Mouse (Mus musculus) hindbrain, embryonic 14.5 days (tissue): ENCODE data around the gene Olfr986. TPM values are rescaled to one million over a fixed set of nuclear protein-coding genes. Genes with fewer than 3 reads are reported as not detected.
"Not testable (repeated sequence)": the region's sequence is repeated elsewhere in the genome, so short reads cannot be mapped to it uniquely, and the experiment has no call there.

Experiments used
- ATAC-seq: fragments of 200-750 bp; cut with Nextera tagmentation; 2 replicates; pipeline ENCODE4 v1.8.0; 2017; ENCODE audit warnings: moderate number of reproducible peaks, mild to moderate bottlenecking, moderate TSS enrichment, moderate library complexity; ENCODE audit not compliant: low FRiP score
- DNase-seq: peaks from one replicate; pipeline ENCODE4 v3.0.0-alpha.2; 2015; ENCODE audit warnings: low spot score
- H3K27ac ChIP-seq: fragments of 300-500 bp; sonication (generic); 2 replicates; pipeline ENCODE4 v1.5.1; 2014; ENCODE audit warnings: mild to moderate bottlenecking, moderate library complexity
- H3K27me3 ChIP-seq: fragments of 300-500 bp; sonication (generic); 2 replicates; pipeline ENCODE4 v1.6.1; 2014; ENCODE audit warnings: mild to moderate bottlenecking, low read length, mixed read lengths; ENCODE audit not compliant: control insufficient read depth, insufficient read depth
- H3K36me3 ChIP-seq: fragments of 300-500 bp; sonication (generic); replicated peaks from 2 replicates; pipeline ENCODE4 v1.6.1; 2014; ENCODE audit not compliant: control insufficient read depth, insufficient read depth
- H3K4me1 ChIP-seq: fragments of 300-500 bp; sonication (generic); replicated peaks from 2 replicates; pipeline ENCODE4 v1.6.1; 2014; ENCODE audit warnings: antibody characterized with exemption, low read length, mixed read lengths; ENCODE audit not compliant: control insufficient read depth, insufficient read depth
- H3K4me2 ChIP-seq: fragments of 300-500 bp; sonication (generic); replicated peaks from 2 replicates; pipeline ENCODE4 v1.6.1; 2014; ENCODE audit warnings: mild to moderate bottlenecking, moderate library complexity
- H3K4me3 ChIP-seq: fragments of 300-500 bp; sonication (generic); replicated peaks from 2 replicates; pipeline ENCODE4 v1.5.1; 2014; ENCODE audit warnings: mild to moderate bottlenecking, low read length
- H3K9ac ChIP-seq: fragments of 300-500 bp; sonication (generic); 2 replicates; pipeline ENCODE4 v1.6.1; 2014
- H3K9me3 ChIP-seq: fragments of 300-500 bp; sonication (generic); 2 replicates; pipeline ENCODE4 v1.6.1; 2016; ENCODE audit warnings: low read length; ENCODE audit not compliant: control insufficient read depth
- whole genome bisulfite sequencing: fragments of 180-500 bp; shearing (Covaris S2); extraction: QIAGEN DNeasy Blood & Tissue Kit; methylation state at CpG from one replicate; pipeline ENCODE4 v1.1.7; 2014; 5-methylcytosine and 5-hydroxymethylcytosine counted together
- polyA plus RNA-seq: library from polyadenylated mRNA; unstranded; fragments of >200 nt; fragmentation: Nextera tagmentation; extraction: Ambion mirVana; gene quantifications from 2 replicates; pipeline ENCODE4 v1.2.1, GENCODE M21; 2014

Gene Olfr986
- polyA plus RNA-seq = not detected in 2 replicates

- no peaks in the 10 kb centered on the region for H3K9me3 ChIP-seq
- H3K4me3 ChIP-seq = no peak within 1 kb of the TSS
- H3K9ac ChIP-seq = no peak within 1 kb of the TSS
- H3K27ac ChIP-seq = no peak within 1 kb of the TSS
- H3K36me3 ChIP-seq = no peaks in the 10 kb centered on the region
- no peak for ATAC-seq
- no peak for DNase-seq
- H3K27me3 ChIP-seq = no peaks in the 10 kb centered on the region
- WGBS = 93% methylated on average over 5 of the region's 5 CpGs
- H3K4me1 ChIP-seq = no peaks in the 10 kb centered on the region
- H3K4me2 ChIP-seq = no peak within 1 kb of the TSS
Observed at GRCm38 (mm10) chr9:40180620-40181019, at the start of gene Olfr986. Gene Olfr986 (plus strand): TSS chr9:40180920.

- Histone ChIP-seq H3K36me3 (no peaks in the 10 kb centered on the region), H3K9me3 (no peaks in the 10 kb centered on the region), H3K9ac (no peak overlapping the region), H3K4me2 (no peak overlapping the region), H3K27me3 (no peaks in the 10 kb centered on the region), H3K4me1 (no peaks in the 10 kb centered on the region), H3K4me3 (no peak overlapping the region), H3K27ac (no peak overlapping the region)
- WGBS = 84% methylated on average over 6 of the region's 6 CpGs
- ATAC-seq = no peak
- no peak for DNase-seq
Observed at GRCm38 (mm10) chr9:40136987-40137688, 43.6 kb upstream of the Olfr986 start.

- Histone ChIP-seq H3K27ac (no peak overlapping the region), H3K4me2 (no peak overlapping the region), H3K36me3 (no peaks in the 10 kb centered on the region), H3K4me3 (no peak overlapping the region), H3K27me3 (no peaks in the 10 kb centered on the region), H3K4me1 (no peaks in the 10 kb centered on the region), H3K9me3 (no peaks in the 10 kb centered on the region), H3K9ac (no peak overlapping the region)
- DNase-seq (no peak), ATAC-seq (no peak)
- 80% methylated on average over 4 of the region's 4 CpGs for WGBS
Observed at GRCm38 (mm10) chr9:40139484-40139883, 41.2 kb upstream of the Olfr986 start.

- Histone ChIP-seq H3K27ac (no peak overlapping the region), H3K9me3 (no peaks in the 10 kb centered on the region), H3K27me3 (no peaks in the 10 kb centered on the region), H3K4me3 (no peak overlapping the region), H3K4me2 (no peak overlapping the region), H3K36me3 (no peaks in the 10 kb centered on the region), H3K9ac (no peak overlapping the region), H3K4me1 (no peaks in the 10 kb centered on the region)
- ATAC-seq = peak; percentile 48; the same call in 1 of the 2 replicates
- 63% methylated on average over 1 of the region's 1 CpGs for WGBS
- no peak for DNase-seq
Observed at GRCm38 (mm10) chr9:40141544-40141943, 39.2 kb upstream of the Olfr986 start.

GRCm38 (mm10) chr9:40155118-40155644 lies 25.5 kb upstream of the Olfr986 start:
- no peak for ATAC-seq
- no peaks in the 10 kb centered on the region for H3K4me1 ChIP-seq
- H3K4me2 ChIP-seq = no peak overlapping the region
- H3K4me3 ChIP-seq = no peak overlapping the region
- no peaks in the 10 kb centered on the region for H3K27me3 ChIP-seq
- H3K27ac ChIP-seq = no peak overlapping the region
- H3K9me3 ChIP-seq = no peaks in the 10 kb centered on the region
- no peaks in the 10 kb centered on the region for H3K36me3 ChIP-seq
- H3K9ac ChIP-seq = no peak overlapping the region
- 72% methylated on average over 4 of the region's 4 CpGs for WGBS
- DNase-seq = no peak

GRCm38 (mm10) chr9:40166446-40166845 lies 14.3 kb upstream of the Olfr986 start:
- DNase-seq (no peak), ATAC-seq (no peak)
- H3K9ac ChIP-seq = no peak overlapping the region
- no peaks in the 10 kb centered on the region for H3K36me3 ChIP-seq
- H3K4me2 ChIP-seq = no peak overlapping the region
- no peaks in the 10 kb centered on the region for H3K27me3 ChIP-seq
- no peak overlapping the region for H3K4me3 ChIP-seq
- whole genome bisulfite sequencing = 96% methylated on average over 1 of the region's 1 CpGs
- H3K27ac ChIP-seq = no peak overlapping the region
- no peaks in the 10 kb centered on the region for H3K9me3 ChIP-seq
- H3K4me1 ChIP-seq = no peaks in the 10 kb centered on the region

- H3K4me2 ChIP-seq = no peak overlapping the region
- ATAC-seq (no peak), DNase-seq (no peak)
- H3K9ac ChIP-seq = no peak overlapping the region
- H3K4me3 ChIP-seq = no peak overlapping the region
- no peaks in the 10 kb centered on the region for H3K4me1 ChIP-seq
- WGBS = 84% methylated on average over 6 of the region's 6 CpGs
- no peaks in the 10 kb centered on the region for H3K9me3 ChIP-seq
- H3K36me3 ChIP-seq = no peaks in the 10 kb centered on the region
- no peak overlapping the region for H3K27ac ChIP-seq
- H3K27me3 ChIP-seq = no peaks in the 10 kb centered on the region
Observed at GRCm38 (mm10) chr9:40177017-40177416, 3.7 kb upstream of the Olfr986 start.

GRCm38 (mm10) chr9:40185166-40185565 lies 4.4 kb downstream of the Olfr986 start:
- H3K9me3 ChIP-seq, ATAC-seq, DNase-seq, H3K9ac ChIP-seq, H3K36me3 ChIP-seq, H3K27me3 ChIP-seq, H3K4me3 ChIP-seq, H3K27ac ChIP-seq, H3K4me2 ChIP-seq, H3K4me1 ChIP-seq: not testable (repeated sequence)
- WGBS = 73% methylated on average over 2 of the region's 2 CpGs

GRCm38 (mm10) chr9:40191086-40191876 lies 10.6 kb downstream of the Olfr986 start:
- Histone ChIP-seq H3K9me3 (no peaks in the 10 kb centered on the region), H3K36me3 (no peaks in the 10 kb centered on the region), H3K27ac (peak overlapping the region; percentile 66), H3K4me3 (peak overlapping the region; percentile 86), H3K9ac (peak overlapping the region; percentile 85), H3K27me3 (no peaks in the 10 kb centered on the region), H3K4me1 (peaks cover 14% of the 10 kb centered on the region), H3K4me2 (peak overlapping the region; percentile 77)
- ATAC-seq (no peak), DNase-seq (no peak)
- 94% methylated on average over 8 of the region's 9 CpGs for WGBS
